Mouse (Mus musculus) neutrophil, adult 83 days (primary cell): ENCODE measurements around the gene D11Wsu47e. TPM values are rescaled to one million over a fixed set of nuclear protein-coding genes. Genes with fewer than 3 reads are reported as not detected.

Experiments used
- total RNA-seq, 2 experiments: library from RNA; stranded (reverse); gene quantifications; one replicate each; pipeline ENCODE4 v1.2.4; 2023

The D11Wsu47e gene
- 10 to 100 TPM; 11.3 to 12.6 TPM for total RNA-seq

GRCm38 (mm10) chr11:113683957-113684706 is at the start of gene D11Wsu47e, which contains the start of gene Fam104a:
D11Wsu47e (plus strand) TSS chr11:113684412.
Fam104a (minus strand) TSS chr11:113684155.

GRCm38 (mm10) chr11:113648690-113649352 is 35.4 kb upstream of the D11Wsu47e start, which contains the start of gene Cog1:
Cog1 (plus strand) TSS chr11:113649169.

DNA sequence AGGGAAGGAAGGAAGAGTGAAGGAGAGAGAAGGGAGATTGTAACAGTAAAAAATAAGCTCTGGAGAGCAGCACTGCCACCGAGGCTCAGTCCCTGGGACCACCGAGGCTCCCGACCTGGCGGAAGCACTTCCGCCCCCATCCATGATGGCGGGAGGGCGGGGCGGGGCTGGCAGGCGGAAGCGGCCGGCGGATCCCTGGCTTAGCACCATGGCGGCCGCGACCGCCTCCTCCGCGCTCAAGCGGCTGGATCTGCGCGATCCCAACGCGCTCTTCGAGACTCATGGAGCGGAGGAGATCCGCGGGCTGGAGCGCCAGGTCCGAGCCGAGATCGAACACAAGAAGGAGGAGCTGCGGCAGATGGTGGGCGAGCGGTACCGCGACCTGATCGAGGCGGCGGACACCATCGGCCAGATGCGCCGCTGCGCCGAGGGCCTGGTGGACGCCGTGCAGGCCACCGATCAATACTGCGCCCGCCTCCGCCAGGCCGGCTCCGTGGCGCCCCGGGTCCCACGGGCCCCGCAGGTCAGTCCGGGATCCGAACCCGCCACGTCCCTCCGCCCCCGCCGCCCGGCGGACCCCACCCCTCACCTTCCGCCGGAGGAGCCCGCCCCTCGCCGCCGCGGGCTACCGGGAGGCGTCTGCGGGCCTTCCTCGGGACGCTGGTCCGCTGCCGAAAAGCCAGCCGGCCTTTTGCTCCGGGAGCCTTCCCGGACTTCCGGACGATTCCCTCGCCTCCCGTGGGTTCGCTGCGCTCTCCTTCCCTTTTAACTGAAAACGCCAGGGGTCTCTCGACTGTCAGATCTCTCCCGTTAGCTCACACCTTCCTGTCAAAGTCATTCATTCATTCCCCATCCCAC is 34.6 kb upstream of the D11Wsu47e start, which contains the start of gene Slc39a11:
Gene Slc39a11, minus strand, starts transcription at position 727 of the 858 bp plus-strand sequence.

DNA sequence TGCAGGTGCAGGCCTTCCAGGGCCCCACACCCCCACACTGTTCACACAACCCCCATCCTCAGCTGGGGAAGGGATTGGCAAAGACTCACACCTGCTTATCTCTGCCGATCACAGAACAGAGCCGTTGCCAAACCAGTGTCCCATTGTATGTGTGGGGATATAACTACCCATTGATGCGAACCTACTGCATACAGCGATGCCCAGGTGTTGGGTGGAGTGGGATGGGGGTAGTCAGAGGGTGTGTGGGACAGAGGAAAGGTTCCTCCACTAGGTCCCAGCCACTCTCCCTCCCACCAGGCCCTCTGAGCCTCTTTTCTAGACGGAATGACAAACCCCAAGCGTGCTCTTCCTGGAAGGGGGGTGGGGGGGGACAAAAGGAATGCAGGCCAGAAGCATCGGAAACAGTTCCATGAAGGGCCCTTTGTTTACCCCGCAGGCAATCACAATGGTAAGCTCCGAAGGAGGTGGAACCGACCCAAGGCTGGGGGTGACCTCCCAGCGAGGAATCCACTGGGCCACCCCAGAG is 25.6 kb downstream of the D11Wsu47e start, which contains the start of gene Cpsf4l:
Gene Cpsf4l, minus strand, starts transcription at position 287 of the 526 bp plus-strand sequence.

Other genes starting within 250 kb of the D11Wsu47e start
- gene Sstr2, start 65.1 kb upstream of the D11Wsu47e start, total RNA-seq: under 1 TPM in 1 of 2 experiments, not detected in 1; 0.15 TPM
- gene Cog1, start 35.2 kb upstream of the D11Wsu47e start, total RNA-seq: 10 to 100 TPM; 25.3 to 28.2 TPM
- 10 to 100 TPM; 51.3 to 53.8 TPM for gene Slc39a11, start 34.3 kb upstream of the D11Wsu47e start, total RNA-seq
- 10 to 100 TPM; 16.3 to 17.3 TPM for gene Fam104a, start 257 bp upstream of the D11Wsu47e start, total RNA-seq
- not detected for gene Cpsf4l, start 25.6 kb downstream of the D11Wsu47e start, total RNA-seq
- 10 to 100 TPM; 26.3 to 28.0 TPM for gene Cdc42ep4, start 67.5 kb downstream of the D11Wsu47e start, total RNA-seq